Mouse (Mus musculus): ENCODE measurements around the gene Spsb4. TPM values are rescaled to one million over a fixed set of nuclear protein-coding genes. Genes with fewer than 3 reads are reported as not detected.

Gene Spsb4
- polyA plus RNA-seq, 1 experiment from 2014 or later: 43.3 TPM

GRCm38 (mm10) chr9:96935556-96936300 is 82.9 kb downstream of the Spsb4 start:
- ATAC-seq (ENCODE audit: low FRiP score, low read depth): no peak
- H3K4me3 ChIP-seq: no peak overlapping the region
- no peaks in the 10 kb centered on the region for H3K36me3 ChIP-seq
- H3K4me1 ChIP-seq (replicated peaks): peaks cover 12% of the 10 kb centered on the region
- no peak overlapping the region for H3K27ac ChIP-seq (replicated peaks)
- 63% methylated on average over 15 of the region's 15 CpGs for WGBS
- no peaks in the 10 kb centered on the region for H3K9me3 ChIP-seq
- H3K9ac ChIP-seq: no peak overlapping the region
- H3K27me3 ChIP-seq: no peaks in the 10 kb centered on the region
- H3K4me2 ChIP-seq: no peak overlapping the region

DNA sequence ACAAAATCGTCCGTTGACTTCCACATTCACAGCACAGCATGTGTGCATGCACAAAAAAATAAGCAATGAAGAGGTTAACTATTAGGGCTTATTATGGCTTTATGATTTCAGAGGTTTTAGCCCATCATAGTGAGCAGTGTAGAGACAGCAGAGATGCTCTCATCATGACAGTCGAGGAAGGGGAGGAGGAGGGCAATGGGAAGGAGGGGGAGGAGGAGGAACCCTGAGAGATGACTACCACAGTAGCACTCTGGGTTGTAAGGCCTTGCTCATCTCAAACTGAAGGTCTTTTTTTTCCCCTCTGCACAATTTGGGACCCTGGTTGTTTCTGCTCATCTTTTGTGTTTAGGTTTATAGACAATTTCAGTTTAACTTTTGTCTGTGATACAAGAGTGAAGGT is 83.8 kb downstream of the Spsb4 start:
- no peaks in the 10 kb centered on the region for H3K27me3 ChIP-seq
- H3K27ac ChIP-seq (replicated peaks): no peak overlapping the region
- no peak overlapping the region for H3K9ac ChIP-seq
- H3K4me2 ChIP-seq: no peak overlapping the region
- no peak for ATAC-seq (ENCODE audit: low FRiP score, low read depth)
- no peak overlapping the region for H3K4me3 ChIP-seq
- H3K4me1 ChIP-seq (replicated peaks): peaks cover 12% of the 10 kb centered on the region
- 78% methylated on average over 3 of the region's 3 CpGs for WGBS
- no peaks in the 10 kb centered on the region for H3K9me3 ChIP-seq
- H3K36me3 ChIP-seq: no peaks in the 10 kb centered on the region

- ATAC-seq (ENCODE audit: low FRiP score, low read depth): no peak
These were observed 85.9 kb downstream of the Spsb4 start for GRCm38 (mm10) chr9:96932751-96933150.

GRCm38 (mm10) chr9:96923577-96924316 is 94.9 kb downstream of the Spsb4 start:
- 77% methylated on average over 17 of the region's 17 CpGs for WGBS
- Histone ChIP-seq H3K9ac (no peak overlapping the region), H3K9me3 (no peaks in the 10 kb centered on the region), H3K4me2 (no peak overlapping the region), H3K27me3 (no peaks in the 10 kb centered on the region), H3K36me3 (no peaks in the 10 kb centered on the region), H3K4me3 (no peak overlapping the region), H3K27ac (replicated peaks) (no peak overlapping the region), H3K4me1 (replicated peaks) (no peaks in the 10 kb centered on the region)
- no peak for ATAC-seq (ENCODE audit: low FRiP score, low read depth)

More at GRCm38 (mm10) chr9:96932751-96933150, 85.9 kb downstream of the Spsb4 start:
- Histone ChIP-seq H3K4me3 (no peak overlapping the region), H3K27ac (replicated peaks) (no peak overlapping the region), H3K9me3 (no peaks in the 10 kb centered on the region), H3K36me3 (no peaks in the 10 kb centered on the region), H3K4me2 (no peak overlapping the region), H3K9ac (no peak overlapping the region), H3K27me3 (no peaks in the 10 kb centered on the region), H3K4me1 (replicated peaks) (no peaks in the 10 kb centered on the region)
- WGBS: 93% methylated on average over 8 of the region's 8 CpGs

- H3K4me1 ChIP-seq (replicated peaks): no peaks in the 10 kb centered on the region
- H3K36me3 ChIP-seq: no peaks in the 10 kb centered on the region
- ATAC-seq (ENCODE audit: low FRiP score, low read depth): no peak
- H3K9me3 ChIP-seq: no peaks in the 10 kb centered on the region
- no peaks in the 10 kb centered on the region for H3K27me3 ChIP-seq
- WGBS: 75% methylated on average over 6 of the region's 6 CpGs
- no peak overlapping the region for H3K9ac ChIP-seq
- no peak overlapping the region for H3K4me3 ChIP-seq
- no peak overlapping the region; the same call in 1 of the 2 replicates for H3K27ac ChIP-seq (replicated peaks)
- no peak overlapping the region for H3K4me2 ChIP-seq
These were observed 95.5 kb downstream of the Spsb4 start for GRCm38 (mm10) chr9:96923119-96923518.

DNA sequence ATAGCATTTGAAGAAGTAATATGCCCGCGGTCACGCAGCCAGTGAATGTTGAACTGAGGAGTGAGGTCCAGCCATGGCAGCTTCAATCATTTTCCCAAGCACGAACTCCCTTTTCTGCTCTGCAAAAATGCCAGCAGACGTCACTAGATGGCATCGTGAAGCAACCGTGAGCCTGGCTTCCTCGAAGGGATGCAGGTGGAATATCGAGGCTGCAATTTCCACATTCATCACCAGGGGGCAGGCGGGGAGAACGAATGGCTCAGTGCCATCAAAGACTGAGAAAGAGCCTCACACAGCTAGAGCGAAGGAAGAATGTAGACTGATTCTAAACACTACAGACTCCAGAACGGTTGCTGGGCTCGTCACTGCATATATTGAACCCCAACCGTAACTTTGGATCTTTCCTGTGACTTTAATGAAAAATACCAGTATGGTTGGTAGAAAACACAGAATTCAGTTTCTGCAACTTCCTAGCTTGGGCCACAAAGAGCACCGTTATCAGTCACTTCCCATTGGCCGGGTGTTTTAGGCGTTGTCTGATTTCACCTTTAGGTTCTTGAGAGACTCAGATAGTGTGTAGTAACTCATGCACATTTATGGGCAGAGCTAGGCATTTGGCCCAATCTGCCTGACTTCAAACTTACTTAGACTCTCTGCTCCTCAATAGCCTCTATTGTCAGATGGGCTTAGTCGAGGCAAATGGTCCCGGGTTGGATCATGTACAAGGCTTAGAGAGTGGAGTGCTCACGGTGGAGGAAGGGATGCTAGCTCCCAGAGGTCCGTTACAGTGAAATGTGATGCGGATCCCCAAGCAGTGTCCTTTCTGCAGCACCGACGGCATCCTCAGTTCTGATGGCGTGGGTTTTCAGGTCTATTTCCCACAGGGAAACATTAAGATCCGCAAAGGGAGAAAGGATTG is 101.8 kb downstream of the Spsb4 start:
- peak; percentile 87 for ATAC-seq (ENCODE audit: low FRiP score, low read depth)
- H3K36me3 ChIP-seq: no peaks in the 10 kb centered on the region
- H3K9me3 ChIP-seq: no peaks in the 10 kb centered on the region
- H3K4me3 ChIP-seq: no peak overlapping the region
- peaks cover 7% of the 10 kb centered on the region; the same call in 1 of the 2 replicates for H3K4me1 ChIP-seq (replicated peaks)
- H3K4me2 ChIP-seq: no peak overlapping the region
- H3K9ac ChIP-seq: no peak overlapping the region
- no peaks in the 10 kb centered on the region for H3K27me3 ChIP-seq
- 39% methylated on average over 27 of the region's 27 CpGs for WGBS
- H3K27ac ChIP-seq (replicated peaks): no peak overlapping the region

DNA sequence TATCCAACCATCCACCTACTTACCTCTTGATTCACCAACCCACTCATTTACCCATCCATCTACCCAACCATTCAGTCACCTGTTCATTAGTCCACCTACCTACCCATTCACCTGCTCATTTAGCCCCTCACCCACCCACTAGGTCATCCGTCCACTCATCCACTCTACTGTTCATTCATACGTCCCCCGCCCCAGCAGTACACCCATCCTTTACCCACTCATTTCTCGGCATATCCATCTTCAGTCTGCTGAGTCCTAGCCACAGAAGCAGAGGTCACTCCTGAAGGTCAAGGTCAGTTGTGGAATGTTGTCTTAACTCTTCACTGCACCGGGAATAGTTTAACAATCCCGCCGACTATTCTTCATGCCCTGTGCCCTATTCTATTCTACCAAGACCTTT is 102.6 kb downstream of the Spsb4 start:
- ATAC-seq (ENCODE audit: low FRiP score, low read depth): peak; percentile 17; the same call in 1 of the 2 replicates
- Histone ChIP-seq H3K4me3 (no peak overlapping the region), H3K4me2 (no peak overlapping the region), H3K9me3 (no peaks in the 10 kb centered on the region), H3K27me3 (no peaks in the 10 kb centered on the region), H3K27ac (replicated peaks) (no peak overlapping the region), H3K36me3 (no peaks in the 10 kb centered on the region), H3K4me1 (replicated peaks) (peaks cover 7% of the 10 kb centered on the region; the same call in 1 of the 2 replicates), H3K9ac (no peak overlapping the region)
- 53% methylated on average over 7 of the region's 7 CpGs for WGBS

DNA sequence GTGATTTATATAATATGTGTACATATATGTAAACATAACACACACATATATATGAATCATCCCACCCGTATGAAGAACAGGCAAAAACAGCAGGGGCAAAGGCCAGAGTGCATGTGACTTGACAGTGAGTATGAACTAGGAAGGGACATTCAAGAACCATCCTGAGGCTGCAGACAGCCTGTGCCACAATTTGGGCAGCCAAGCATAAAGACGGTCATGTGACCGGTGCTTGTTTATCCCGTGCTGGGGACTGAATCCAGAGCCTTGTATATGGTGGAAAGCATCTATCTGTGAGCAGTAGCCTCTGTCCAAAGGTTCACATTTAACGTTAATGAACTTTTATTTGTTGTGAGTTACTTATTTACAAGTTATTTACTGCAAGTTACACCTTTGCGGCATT is 103.8 kb downstream of the Spsb4 start:
- ATAC-seq (ENCODE audit: low FRiP score, low read depth): no peak
- Histone ChIP-seq H3K9ac (no peak overlapping the region), H3K36me3 (no peaks in the 10 kb centered on the region), H3K4me2 (no peak overlapping the region), H3K9me3 (no peaks in the 10 kb centered on the region), H3K27me3 (no peaks in the 10 kb centered on the region), H3K4me3 (no peak overlapping the region), H3K27ac (replicated peaks) (no peak overlapping the region), H3K4me1 (replicated peaks) (peaks cover 7% of the 10 kb centered on the region; the same call in 1 of the 2 replicates)
- 73% methylated on average over 6 of the region's 6 CpGs for WGBS

DNA sequence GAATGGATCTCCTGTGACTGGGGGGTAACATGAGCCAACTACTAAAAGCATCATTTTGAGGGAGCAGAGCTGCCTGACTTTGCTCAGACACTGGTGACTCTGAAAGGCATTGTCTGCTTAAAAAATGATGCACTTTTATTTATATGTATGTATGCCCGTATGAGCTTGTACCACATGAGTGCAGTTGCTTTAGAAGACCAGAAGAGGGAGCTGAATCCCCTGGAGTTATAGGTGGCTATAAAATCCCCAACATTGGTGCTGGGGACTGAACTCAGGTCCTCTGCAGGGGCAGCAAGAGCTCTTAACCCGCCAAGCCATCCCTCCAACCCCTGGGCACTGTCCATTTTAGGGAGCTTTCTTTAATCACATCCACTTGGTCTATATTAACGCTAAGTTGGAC is 104.6 kb downstream of the Spsb4 start:
- Histone ChIP-seq H3K9me3 (no peaks in the 10 kb centered on the region), H3K4me3 (no peak overlapping the region), H3K36me3 (no peaks in the 10 kb centered on the region), H3K4me2 (no peak overlapping the region), H3K27me3 (no peaks in the 10 kb centered on the region), H3K9ac (no peak overlapping the region), H3K27ac (replicated peaks) (no peak overlapping the region), H3K4me1 (replicated peaks) (peaks cover 7% of the 10 kb centered on the region; the same call in 1 of the 2 replicates)
- ATAC-seq (ENCODE audit: low FRiP score, low read depth): no peak
- WGBS: 90% methylated on average over 3 of the region's 3 CpGs

- H3K4me2 ChIP-seq: no peak overlapping the region
- 88% methylated on average over 1 of the region's 1 CpGs for WGBS
- no peak overlapping the region for H3K27ac ChIP-seq (replicated peaks)
- no peaks in the 10 kb centered on the region for H3K36me3 ChIP-seq
- no peaks in the 10 kb centered on the region for H3K4me1 ChIP-seq (replicated peaks)
- H3K9me3 ChIP-seq: no peaks in the 10 kb centered on the region
- no peaks in the 10 kb centered on the region for H3K27me3 ChIP-seq
- H3K9ac ChIP-seq: no peak overlapping the region
- no peak for ATAC-seq (ENCODE audit: low FRiP score, low read depth)
- no peak overlapping the region for H3K4me3 ChIP-seq
These were observed 109.1 kb downstream of the Spsb4 start for GRCm38 (mm10) chr9:96909503-96909902.

GRCm38 (mm10) chr9:96908737-96909136 is 109.9 kb downstream of the Spsb4 start:
- Histone ChIP-seq H3K4me3 (no peak overlapping the region), H3K9me3 (no peaks in the 10 kb centered on the region), H3K27me3 (no peaks in the 10 kb centered on the region), H3K36me3 (no peaks in the 10 kb centered on the region), H3K4me1 (replicated peaks) (no peaks in the 10 kb centered on the region), H3K27ac (replicated peaks) (no peak overlapping the region), H3K4me2 (no peak overlapping the region), H3K9ac (no peak overlapping the region)
- 85% methylated on average over 2 of the region's 2 CpGs for WGBS
- no peak for ATAC-seq (ENCODE audit: low FRiP score, low read depth)
